Mouse (Mus musculus) G1E (cell line): ENCODE results near the gene Csnk2b.

Source experiments
- CTCF ChIP-seq: IDR thresholded peaks from 2 replicates; pipeline ENCODE4 v1.5.1; 2012; ENCODE audit warnings: low read depth, low read length, inconsistent platforms, mixed read lengths
- TAL1 ChIP-seq: conservative IDR thresholded peaks from 2 replicates; pipeline ENCODE4 v1.6.1; 2012; ENCODE audit warnings: low read depth, low read length, inconsistent platforms, mixed read lengths

DNA sequence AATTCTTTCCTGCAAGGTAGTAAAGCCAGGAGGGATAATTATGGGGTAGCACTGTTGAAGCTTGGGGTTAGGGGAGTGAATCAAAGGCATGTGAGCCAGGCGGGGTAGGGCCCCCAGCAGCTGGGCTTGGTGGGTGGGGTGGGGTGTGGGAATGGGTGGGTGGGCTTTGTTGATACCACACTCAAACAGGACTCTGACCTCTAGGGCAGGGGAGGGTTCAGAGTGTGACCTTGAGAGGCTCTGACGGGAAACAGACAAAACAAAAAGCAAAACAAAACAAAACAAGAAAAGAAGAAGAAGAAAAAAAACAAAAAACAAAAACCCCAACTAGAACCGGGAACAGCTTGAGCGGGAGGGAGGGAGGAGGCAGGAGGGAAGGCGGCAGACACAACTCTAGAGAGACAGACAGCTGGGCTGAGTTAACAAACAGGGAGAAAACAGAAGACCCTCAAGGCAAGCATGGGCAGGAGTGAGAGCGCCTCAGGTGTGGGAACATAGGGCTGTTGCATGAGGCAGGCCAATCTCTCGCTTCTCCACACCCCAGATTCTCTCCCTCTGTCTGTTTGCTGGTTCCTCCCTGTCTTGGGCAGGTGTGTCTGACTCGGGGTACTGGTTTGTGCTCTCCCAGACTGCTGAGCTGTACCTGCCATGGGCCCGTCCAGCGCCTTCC is 45.2 kb downstream of the Csnk2b start, which contains the start of gene Ly6g6e:
- TF ChIP-seq CTCF (no peak), TAL1 (no peak)
